Comparison of ENCODE assay signal across 1 mouse cellular context in the genomic region with DNA sequence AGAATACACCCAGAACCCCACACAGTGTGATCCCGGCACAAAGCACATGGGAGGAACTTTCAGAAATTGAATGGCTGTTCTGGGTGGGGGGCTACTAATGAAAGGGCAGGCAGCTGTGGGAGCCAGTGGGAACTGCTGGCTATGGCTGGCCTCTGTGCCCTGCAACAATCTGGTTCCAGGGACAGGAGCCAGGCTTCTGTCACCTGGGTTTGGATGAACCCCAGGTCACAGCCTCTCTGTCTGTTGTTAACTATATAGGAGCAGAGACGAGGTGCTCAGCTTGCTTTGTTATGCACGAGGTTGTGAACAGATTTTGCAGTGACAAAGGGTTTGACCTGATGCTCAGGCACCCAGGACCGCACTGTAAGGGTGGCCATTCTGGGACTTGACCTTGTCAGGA.
TF ChIP-seq lines count a peak whose summit lies in the region.

No protein-coding gene starts in this region.

TF ChIP-seq in ES-E14, 5 proteins besides CTCF, POLR2A, EP300 and RAD21 (continued from another document):
- TF ChIP-seq HCFC1 (IDR thresholded peaks at IDR 0.05; ENCODE audit: borderline replicate concordance, insufficient read depth, low read length) (no peak), MAFK (IDR thresholded peaks at IDR 0.05; ENCODE audit: insufficient read depth, low read depth, low read length) (no peak)
